Mouse (Mus musculus): ENCODE data around the gene Rab6b. TPM values are rescaled to one million over a fixed set of nuclear protein-coding genes. Genes with fewer than 3 reads are reported as not detected.

Gene Rab6b
- total and polyA plus RNA-seq, 3 experiments, result not detected

DNA sequence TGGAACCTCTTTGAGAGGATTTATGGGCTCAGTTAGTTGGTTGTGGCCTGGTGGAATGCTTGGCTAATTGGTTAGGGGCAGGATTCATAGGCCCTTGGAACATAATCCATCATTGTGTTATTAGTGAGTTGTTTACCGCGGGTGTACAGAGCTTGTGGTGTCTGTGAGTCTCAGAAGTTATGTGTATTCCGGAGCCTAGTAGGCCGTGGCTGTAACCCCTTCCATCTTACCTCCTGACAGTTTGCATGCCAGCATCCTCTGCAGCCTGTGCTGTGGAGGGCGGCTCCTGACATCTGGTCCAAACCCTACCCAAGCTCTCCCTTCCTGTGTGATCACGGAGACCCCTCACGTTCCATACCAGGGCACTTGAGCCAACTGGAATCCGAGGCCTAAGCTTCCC lies 2.7 kb downstream of the Rab6b start:
- no peaks in the 10 kb centered on the region for H3K9me3 ChIP-seq (replicated peaks; ENCODE audit: insufficient read depth, low read length)
- no peak for TF ChIP-seq TAL1 (IDR thresholded peaks at IDR 0.05; ENCODE audit: low read length)
- TF ChIP-seq E2F4 (IDR thresholded peaks at IDR 0.05; ENCODE audit: borderline replicate concordance, low read depth, low read length), result no peak
- no peak for TF ChIP-seq JUND (IDR thresholded peaks at IDR 0.05; ENCODE audit: low read depth, low read length)
- no peak for TF ChIP-seq KAT2A (conservative IDR thresholded peaks at IDR 0.05; ENCODE audit: low read depth, low read length)
- no peak for TF ChIP-seq MXI1 (IDR thresholded peaks at IDR 0.05; ENCODE audit: low read depth, low read length)
- no peak for TF ChIP-seq NRF1 (IDR thresholded peaks at IDR 0.05; ENCODE audit: insufficient read depth, low read depth, low read length, poor library complexity, severe bottlenecking)
- no peak for TF ChIP-seq ZKSCAN1 (IDR thresholded peaks at IDR 0.05; ENCODE audit: low read depth, low read length)
- no peak for TF ChIP-seq BHLHE40 (IDR thresholded peaks at IDR 0.05; ENCODE audit: borderline replicate concordance, low read depth, low read length)
- no peak for TF ChIP-seq UBTF (IDR thresholded peaks at IDR 0.05; ENCODE audit: borderline replicate concordance, insufficient read depth, low read depth, low read length)
- TF ChIP-seq POLR2A (IDR thresholded peaks at IDR 0.05; ENCODE audit: control insufficient read depth in 1 of 2, insufficient read depth in 1 of 2, low read depth in 1 of 2, low read length in 2 of 2, poor library complexity in 1 of 2), result no peak
- no peak for TF ChIP-seq TBP (IDR thresholded peaks at IDR 0.05; ENCODE audit: low read depth, low read length)
- no peak for TF ChIP-seq ZNF384 (IDR thresholded peaks at IDR 0.05; ENCODE audit: low read depth, low read length)
- no peak for TF ChIP-seq SIN3A (IDR thresholded peaks at IDR 0.05; ENCODE audit: low read length)
- no peak for TF ChIP-seq CHD2 (IDR thresholded peaks at IDR 0.05; ENCODE audit: low read length)
- no peaks in the 10 kb centered on the region for H3K79me2 ChIP-seq (ENCODE audit: control insufficient read depth, insufficient read depth, low read length, poor library complexity)
- H3K9ac ChIP-seq (ENCODE audit: control insufficient read depth, low read depth, low read length, poor library complexity, severe bottlenecking), result no peak overlapping the region
- no peak for DNase-seq (ENCODE audit: low read depth, low spot score)
- H3K4me3 ChIP-seq (ENCODE audit: control insufficient read depth in 1 of 2, insufficient read depth in 1 of 2, low read depth in 2 of 2, low read length in 2 of 2), result no peak overlapping the region
- H3K36me3 ChIP-seq (ENCODE audit: control insufficient read depth in 1 of 2, insufficient read depth in 2 of 2, low read length in 2 of 2), result no peaks in the 10 kb centered on the region
- H3K4me1 ChIP-seq (ENCODE audit: control insufficient read depth in 1 of 2, insufficient read depth in 2 of 2, low read length in 2 of 2), result no peaks in the 10 kb centered on the region
- no peak overlapping the region for H3K27ac ChIP-seq (ENCODE audit: control insufficient read depth, low read depth, low read length)
- H3K27me3 ChIP-seq (ENCODE audit: control insufficient read depth in 1 of 2, insufficient read depth in 2 of 2, low read length in 2 of 2), result no peaks in the 10 kb centered on the region

DNA sequence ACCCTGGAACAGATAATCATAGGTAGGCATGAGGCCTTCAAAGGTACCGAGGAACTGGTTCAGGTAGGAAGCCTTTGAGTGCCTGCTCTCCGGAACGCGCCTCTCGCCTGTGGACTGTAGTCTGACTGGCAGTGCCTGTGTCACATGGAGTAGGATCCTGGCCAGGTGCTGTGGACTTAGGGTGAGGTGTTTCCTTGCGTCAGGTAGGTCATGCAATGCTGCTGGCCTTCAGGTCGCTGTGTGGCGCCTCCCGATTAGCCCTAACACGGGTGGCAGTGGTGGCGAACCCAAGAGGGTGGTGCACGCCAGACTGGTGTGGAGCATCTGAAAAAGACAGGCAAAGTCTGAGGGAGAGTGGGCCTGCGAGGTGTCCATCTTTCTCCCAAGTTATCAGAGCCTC lies 3.3 kb downstream of the Rab6b start:
- no peaks in the 10 kb centered on the region for H3K27me3 ChIP-seq (ENCODE audit: control insufficient read depth in 1 of 2, insufficient read depth in 2 of 2, low read length in 2 of 2)
- H3K9me3 ChIP-seq (replicated peaks; ENCODE audit: insufficient read depth, low read length), result no peaks in the 10 kb centered on the region
- DNase-seq (ENCODE audit: low read depth, low spot score), result no peak
- TF ChIP-seq RCOR1 (IDR thresholded peaks at IDR 0.05; ENCODE audit: low read depth, low read length) (no peak), POLR2A (IDR thresholded peaks at IDR 0.05; ENCODE audit: control insufficient read depth in 1 of 2, insufficient read depth in 1 of 2, low read depth in 1 of 2, low read length in 2 of 2, poor library complexity in 1 of 2) (no peak), MAZ (IDR thresholded peaks at IDR 0.05; ENCODE audit: low read depth, low read length) (no peak), CHD1 (IDR thresholded peaks at IDR 0.05; ENCODE audit: low read depth, low read length) (no peak), ELF1 (IDR thresholded peaks at IDR 0.05; ENCODE audit: low read depth, low read length) (no peak), MAFK (IDR thresholded peaks at IDR 0.05; ENCODE audit: borderline replicate concordance, low read depth, low read length) (no peak), MYB (IDR thresholded peaks at IDR 0.05; ENCODE audit: low read depth, low read length) (no peak), ZMIZ1 (IDR thresholded peaks at IDR 0.05; ENCODE audit: low read depth, low read length) (no peak), MXI1 (IDR thresholded peaks at IDR 0.05; ENCODE audit: low read depth, low read length) (no peak), BHLHE40 (IDR thresholded peaks at IDR 0.05; ENCODE audit: borderline replicate concordance, low read depth, low read length) (no peak), GATA1 (IDR thresholded peaks at IDR 0.05; ENCODE audit: low read depth, low read length) (no peak)
- H3K27ac ChIP-seq (ENCODE audit: control insufficient read depth, low read depth, low read length), result no peak overlapping the region
- H3K79me2 ChIP-seq (ENCODE audit: control insufficient read depth, insufficient read depth, low read length, poor library complexity), result no peaks in the 10 kb centered on the region
- no peak overlapping the region for H3K9ac ChIP-seq (ENCODE audit: control insufficient read depth, low read depth, low read length, poor library complexity, severe bottlenecking)
- no peak overlapping the region for H3K4me3 ChIP-seq (ENCODE audit: control insufficient read depth in 1 of 2, insufficient read depth in 1 of 2, low read depth in 2 of 2, low read length in 2 of 2)
- H3K36me3 ChIP-seq (ENCODE audit: control insufficient read depth in 1 of 2, insufficient read depth in 2 of 2, low read length in 2 of 2), result no peaks in the 10 kb centered on the region
- H3K4me1 ChIP-seq (ENCODE audit: control insufficient read depth in 1 of 2, insufficient read depth in 2 of 2, low read length in 2 of 2), result no peaks in the 10 kb centered on the region
